Mouse (Mus musculus): ENCODE measurements around the gene Kifc5b. TPM values are rescaled to one million over a fixed set of nuclear protein-coding genes. Genes with fewer than 3 reads are reported as not detected.
A peak's percentile ranks its signal among the peaks of the same experiment; 100 is the strongest.

The Kifc5b gene
- polyA plus RNA-seq, 1 experiment from 2014 or later, result 3.0 TPM

GRCm38 (mm10) chr17:26947231-26948100, 30.6 kb downstream of the Kifc5b start:
- peaks cover 51% of the 10 kb centered on the region for H3K4me1 ChIP-seq (ENCODE audit: control insufficient read depth, insufficient read depth, low read length)
- H3K4me2 ChIP-seq (ENCODE audit: low read depth, low read length), result peak overlapping the region; percentile 87
- no peak overlapping the region for H3K9ac ChIP-seq (ENCODE audit: low read depth, low read length)
- peak overlapping the region; percentile 46; the same call in 1 of the 2 replicates for H3K4me3 ChIP-seq (ENCODE audit: low read depth, low read length)
- no peaks in the 10 kb centered on the region for H3K9me3 ChIP-seq (ENCODE audit: control insufficient read depth, low read length)
- no peaks in the 10 kb centered on the region for H3K36me3 ChIP-seq (ENCODE audit: control insufficient read depth, insufficient read depth, low read length)
- no peak for DNase-seq (ENCODE audit: low spot score)
- no peak for ATAC-seq (ENCODE audit: low read depth)
- no peaks in the 10 kb centered on the region for H3K27me3 ChIP-seq (replicated peaks; ENCODE audit: control insufficient read depth, insufficient read depth, low read length)
- 52% methylated on average over 12 of the region's 12 CpGs for WGBS
- no peak overlapping the region for H3K27ac ChIP-seq (replicated peaks; ENCODE audit: low read depth, low read length)

DNA sequence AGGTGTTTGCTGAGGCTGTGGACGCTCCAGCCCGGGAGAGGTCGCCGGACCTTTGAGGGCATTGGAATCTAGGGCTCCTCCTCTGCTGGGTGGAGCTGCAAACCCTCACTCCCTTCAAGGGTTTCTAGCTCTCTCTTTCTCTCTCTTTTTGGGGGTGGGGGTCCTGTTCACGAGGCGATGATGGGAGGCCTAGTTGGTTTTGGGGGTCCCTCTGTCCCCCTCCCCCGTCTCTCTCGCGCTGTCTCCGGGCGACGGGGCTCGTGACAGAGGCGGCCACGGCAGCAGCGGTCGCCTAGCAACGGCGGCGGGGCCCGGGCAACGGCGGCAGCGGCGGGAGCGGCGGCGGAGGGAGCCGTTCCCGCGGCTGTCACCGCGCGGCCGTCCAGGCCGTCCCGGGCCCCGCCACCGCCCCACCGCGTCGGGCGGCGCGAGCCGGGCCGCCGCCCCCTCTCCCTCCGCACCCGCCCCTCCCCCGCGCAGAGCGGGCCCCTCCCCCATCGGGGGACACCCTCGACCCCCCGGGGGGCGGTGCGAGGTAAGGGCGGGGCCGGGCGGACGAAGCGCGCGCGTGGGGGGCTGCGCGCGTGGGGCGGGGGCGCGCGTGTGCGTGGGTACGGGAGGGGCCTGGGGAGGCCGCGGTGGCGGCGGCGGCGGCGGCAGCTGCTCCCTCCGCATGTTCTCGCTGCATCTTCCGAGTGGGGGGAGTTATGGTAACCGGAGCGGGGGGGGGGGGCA, 31.6 kb downstream of the Kifc5b start:
- Histone ChIP-seq H3K27me3 (replicated peaks; ENCODE audit: control insufficient read depth, insufficient read depth, low read length) (no peaks in the 10 kb centered on the region), H3K27ac (replicated peaks; ENCODE audit: low read depth, low read length) (peak overlapping the region; percentile 77), H3K4me2 (ENCODE audit: low read depth, low read length) (peak overlapping the region; percentile 95), H3K4me1 (ENCODE audit: control insufficient read depth, insufficient read depth, low read length) (peaks cover 57% of the 10 kb centered on the region), H3K36me3 (ENCODE audit: control insufficient read depth, insufficient read depth, low read length) (no peaks in the 10 kb centered on the region), H3K9me3 (ENCODE audit: control insufficient read depth, low read length) (no peaks in the 10 kb centered on the region), H3K4me3 (ENCODE audit: low read depth, low read length) (peak overlapping the region; percentile 71), H3K9ac (ENCODE audit: low read depth, low read length) (peak overlapping the region; percentile 78)
- no peak for ATAC-seq (ENCODE audit: low read depth)
- WGBS, result 0% methylated on average over 9 of the region's 87 CpGs
- no peak for DNase-seq (ENCODE audit: low spot score)

DNA sequence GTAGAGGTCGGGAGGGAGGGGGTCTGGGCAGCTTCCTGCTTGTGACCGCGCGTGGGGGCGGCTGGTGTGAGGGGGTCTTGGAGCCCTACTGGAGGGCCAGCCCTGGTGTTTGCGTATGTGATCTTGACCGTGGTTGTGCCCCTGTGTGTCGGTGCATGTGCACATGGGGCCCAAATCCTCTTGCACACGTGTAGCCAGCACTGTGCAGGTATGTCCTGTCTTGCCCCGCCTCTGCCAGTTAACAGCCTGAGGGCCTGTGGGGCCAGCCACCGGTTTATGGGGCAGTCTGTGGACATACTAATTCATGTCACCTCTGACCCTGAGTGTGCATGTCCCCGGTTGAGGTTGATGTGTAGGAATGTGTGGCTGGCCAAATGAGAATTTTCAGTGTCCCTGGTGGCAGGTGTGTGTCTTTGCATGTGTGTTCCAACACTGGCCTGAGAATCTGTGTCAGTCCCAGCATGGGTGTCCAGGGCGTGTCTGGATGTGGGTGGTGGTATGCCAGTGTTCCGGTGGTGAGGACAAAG, 32.2 kb downstream of the Kifc5b start:
- H3K36me3 ChIP-seq (ENCODE audit: control insufficient read depth, insufficient read depth, low read length), result no peaks in the 10 kb centered on the region
- ATAC-seq (ENCODE audit: low read depth) (no peak), DNase-seq (ENCODE audit: low spot score) (no peak)
- H3K27ac ChIP-seq (replicated peaks; ENCODE audit: low read depth, low read length), result peak overlapping the region; percentile 77
- H3K4me2 ChIP-seq (ENCODE audit: low read depth, low read length), result peak overlapping the region; percentile 95
- 11% methylated on average over 8 of the region's 14 CpGs for WGBS
- H3K9ac ChIP-seq (ENCODE audit: low read depth, low read length), result peak overlapping the region; percentile 78
- H3K4me3 ChIP-seq (ENCODE audit: low read depth, low read length), result peak overlapping the region; percentile 71
- H3K4me1 ChIP-seq (ENCODE audit: control insufficient read depth, insufficient read depth, low read length), result peaks cover 63% of the 10 kb centered on the region
- H3K9me3 ChIP-seq (ENCODE audit: control insufficient read depth, low read length), result no peaks in the 10 kb centered on the region
- H3K27me3 ChIP-seq (replicated peaks; ENCODE audit: control insufficient read depth, insufficient read depth, low read length), result no peaks in the 10 kb centered on the region

DNA sequence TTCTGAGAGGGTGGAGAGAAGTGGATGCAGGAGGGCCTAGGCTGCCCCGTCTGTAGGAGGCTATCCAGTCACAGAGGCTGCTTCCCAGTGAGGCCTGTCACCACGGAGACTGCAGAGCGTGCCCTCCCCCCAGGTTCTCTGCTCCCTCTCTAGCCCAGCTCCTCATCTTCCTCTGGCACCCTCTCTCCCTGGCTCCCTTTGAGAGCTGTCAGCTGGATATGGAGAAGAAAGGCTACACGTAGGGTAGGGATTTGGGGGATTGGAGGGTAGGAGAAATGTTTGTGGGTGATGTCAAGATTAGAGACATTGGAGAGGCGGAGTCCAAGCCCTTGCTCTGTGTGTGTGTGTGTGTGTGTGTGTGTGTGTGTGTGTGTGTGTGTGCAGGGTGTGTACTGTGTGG, 33.0 kb downstream of the Kifc5b start:
- DNase-seq (ENCODE audit: low spot score) (no peak), ATAC-seq (ENCODE audit: low read depth) (no peak)
- Histone ChIP-seq H3K27me3 (replicated peaks; ENCODE audit: control insufficient read depth, insufficient read depth, low read length) (no peaks in the 10 kb centered on the region), H3K36me3 (ENCODE audit: control insufficient read depth, insufficient read depth, low read length) (peaks cover 3% of the 10 kb centered on the region; the same call in 1 of the 2 replicates), H3K27ac (replicated peaks; ENCODE audit: low read depth, low read length) (0 out of 2 replicates have a peak overlapping the region, but pooled peaks have one; percentile 40), H3K4me1 (ENCODE audit: control insufficient read depth, insufficient read depth, low read length) (peaks cover 63% of the 10 kb centered on the region), H3K9ac (ENCODE audit: low read depth, low read length) (peak overlapping the region; percentile 32; the same call in 1 of the 2 replicates), H3K4me2 (ENCODE audit: low read depth, low read length) (peak overlapping the region; percentile 95), H3K4me3 (ENCODE audit: low read depth, low read length) (no peak overlapping the region), H3K9me3 (ENCODE audit: control insufficient read depth, low read length) (no peaks in the 10 kb centered on the region)
- WGBS, result 36% methylated on average over 5 of the region's 5 CpGs

DNA sequence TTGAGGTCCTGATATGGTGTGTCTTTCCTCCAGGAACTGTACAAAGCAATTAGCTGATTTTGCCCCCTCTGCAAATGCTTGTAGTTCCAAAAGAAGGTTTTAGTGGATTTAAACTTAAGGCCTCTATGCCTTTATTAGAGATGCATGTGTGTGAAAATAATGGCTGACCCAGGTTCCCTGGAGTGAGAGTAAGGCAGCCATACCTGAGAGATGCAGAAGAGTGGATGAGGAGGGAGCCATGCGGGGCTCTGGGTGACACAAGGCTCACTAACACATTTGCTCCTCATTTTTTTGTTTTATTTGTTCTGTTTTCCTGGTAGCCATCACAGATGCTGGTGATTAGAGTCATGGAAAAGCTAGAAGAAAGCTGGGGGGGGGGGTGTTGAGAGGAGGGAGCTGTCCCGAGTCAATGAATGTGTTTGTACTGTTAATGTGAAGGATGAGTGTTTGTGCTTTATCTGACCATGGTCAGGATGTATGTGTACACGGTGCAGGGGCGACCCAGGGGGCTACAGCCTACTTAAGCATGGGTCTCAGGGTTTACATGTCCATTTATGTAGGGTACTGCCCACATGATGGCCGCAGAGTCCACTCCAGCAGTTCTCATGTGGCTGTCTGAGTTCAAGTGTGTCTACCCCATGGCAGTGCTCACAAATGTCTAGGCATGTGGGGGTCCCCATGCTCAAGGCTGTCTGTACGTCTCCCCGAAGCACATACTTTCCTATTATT, 33.8 kb downstream of the Kifc5b start:
- peak overlapping the region; percentile 54 for H3K9ac ChIP-seq (ENCODE audit: low read depth, low read length)
- H3K9me3 ChIP-seq (ENCODE audit: control insufficient read depth, low read length), result no peaks in the 10 kb centered on the region
- ATAC-seq (ENCODE audit: low read depth) (no peak), DNase-seq (ENCODE audit: low spot score) (no peak)
- peaks cover 55% of the 10 kb centered on the region for H3K4me1 ChIP-seq (ENCODE audit: control insufficient read depth, insufficient read depth, low read length)
- H3K27ac ChIP-seq (replicated peaks; ENCODE audit: low read depth, low read length), result peak overlapping the region; percentile 48
- H3K36me3 ChIP-seq (ENCODE audit: control insufficient read depth, insufficient read depth, low read length), result peaks cover 11% of the 10 kb centered on the region
- H3K27me3 ChIP-seq (replicated peaks; ENCODE audit: control insufficient read depth, insufficient read depth, low read length), result no peaks in the 10 kb centered on the region
- peak overlapping the region; percentile 38 for H3K4me3 ChIP-seq (ENCODE audit: low read depth, low read length)
- 31% methylated on average over 7 of the region's 7 CpGs for WGBS
- peak overlapping the region; percentile 69 for H3K4me2 ChIP-seq (ENCODE audit: low read depth, low read length)

DNA sequence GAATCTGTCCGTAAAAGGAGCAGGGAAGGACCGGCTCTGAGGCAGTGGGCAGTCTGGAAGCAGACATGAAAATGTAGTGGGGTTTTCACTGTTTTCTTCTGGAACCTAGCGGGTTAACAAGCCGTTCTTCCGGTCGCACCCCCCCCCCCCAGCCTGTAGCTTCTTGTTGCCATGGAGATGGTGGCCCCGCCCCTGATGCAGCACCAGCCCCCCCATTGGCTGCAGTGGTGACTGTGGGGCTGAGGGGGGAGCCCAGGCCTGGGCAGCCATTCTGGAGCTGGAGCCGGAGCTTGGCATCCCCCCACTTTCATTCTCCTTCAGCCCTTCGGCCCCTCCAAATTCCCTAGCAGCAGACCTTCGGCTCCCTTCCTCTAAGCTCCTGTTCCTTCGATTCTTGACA, 34.5 kb downstream of the Kifc5b start:
- no peaks in the 10 kb centered on the region for H3K9me3 ChIP-seq (ENCODE audit: control insufficient read depth, low read length)
- H3K4me2 ChIP-seq (ENCODE audit: low read depth, low read length), result peak overlapping the region; percentile 69
- H3K36me3 ChIP-seq (ENCODE audit: control insufficient read depth, insufficient read depth, low read length), result peaks cover 17% of the 10 kb centered on the region
- no peaks in the 10 kb centered on the region for H3K27me3 ChIP-seq (replicated peaks; ENCODE audit: control insufficient read depth, insufficient read depth, low read length)
- peak; percentile 92 for DNase-seq (ENCODE audit: low spot score)
- peak; percentile 64 for ATAC-seq (ENCODE audit: low read depth)
- peak overlapping the region; percentile 48 for H3K27ac ChIP-seq (replicated peaks; ENCODE audit: low read depth, low read length)
- H3K9ac ChIP-seq (ENCODE audit: low read depth, low read length), result peak overlapping the region; percentile 54
- 0% methylated on average over 10 of the region's 11 CpGs for WGBS
- H3K4me1 ChIP-seq (ENCODE audit: control insufficient read depth, insufficient read depth, low read length), result peaks cover 49% of the 10 kb centered on the region
- peak overlapping the region; percentile 38 for H3K4me3 ChIP-seq (ENCODE audit: low read depth, low read length)

DNA sequence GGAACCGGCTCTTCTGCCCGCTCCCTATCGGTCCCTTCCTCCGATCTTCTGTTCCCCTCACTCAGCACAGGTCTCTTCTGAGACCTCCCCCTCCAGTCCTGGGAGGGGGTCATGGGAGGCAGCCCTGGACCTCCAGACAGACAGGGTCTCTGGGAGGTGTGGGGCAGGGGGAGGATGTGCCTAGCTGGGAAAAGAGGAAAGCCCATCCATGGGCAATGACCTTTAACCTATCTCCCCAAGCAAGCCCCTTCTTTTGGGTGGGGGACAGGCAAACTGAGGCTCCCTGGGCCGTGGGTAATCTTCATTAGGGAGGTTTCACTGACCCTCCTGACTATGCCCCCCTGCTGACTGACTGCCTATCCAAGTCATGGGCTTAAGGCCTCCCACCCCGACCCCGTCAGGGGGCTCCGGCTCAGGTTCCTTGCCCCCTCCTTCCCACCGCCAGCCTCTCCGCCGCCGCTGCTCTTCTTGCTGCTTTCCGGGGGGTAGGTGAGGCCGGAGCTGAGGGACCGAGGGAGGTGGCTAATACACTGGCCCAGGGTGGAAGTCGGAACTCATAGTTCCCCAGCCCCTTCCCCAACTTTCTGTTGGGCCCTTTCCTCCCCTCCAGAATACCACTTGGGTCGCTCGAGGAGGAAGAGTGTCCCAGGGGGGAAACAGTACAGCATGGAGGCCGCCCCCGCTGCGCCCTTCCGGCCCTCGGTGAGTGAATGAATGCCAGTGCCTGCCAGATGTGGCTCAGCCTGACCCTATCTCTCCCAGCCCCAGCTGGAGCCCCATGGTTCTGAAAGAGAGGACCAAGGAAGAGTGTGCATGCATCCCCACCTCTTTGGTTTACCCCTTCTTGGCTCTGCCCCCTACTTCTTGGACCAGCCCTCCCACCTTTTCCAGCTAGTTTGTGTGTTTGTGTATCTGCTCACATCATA, 35.3 kb downstream of the Kifc5b start:
- Histone ChIP-seq H3K9ac (ENCODE audit: low read depth, low read length) (peak overlapping the region; percentile 54), H3K27me3 (replicated peaks; ENCODE audit: control insufficient read depth, insufficient read depth, low read length) (no peaks in the 10 kb centered on the region), H3K4me2 (ENCODE audit: low read depth, low read length) (peak overlapping the region; percentile 69), H3K36me3 (ENCODE audit: control insufficient read depth, insufficient read depth, low read length) (peaks cover 25% of the 10 kb centered on the region), H3K4me1 (ENCODE audit: control insufficient read depth, insufficient read depth, low read length) (peaks cover 48% of the 10 kb centered on the region), H3K4me3 (ENCODE audit: low read depth, low read length) (peak overlapping the region; percentile 38), H3K9me3 (ENCODE audit: control insufficient read depth, low read length) (no peaks in the 10 kb centered on the region), H3K27ac (replicated peaks; ENCODE audit: low read depth, low read length) (peak overlapping the region; percentile 44; the same call in 1 of the 2 replicates)
- ATAC-seq (ENCODE audit: low read depth) (0 out of 2 replicates have a peak, but pooled peaks have one; percentile 19), DNase-seq (ENCODE audit: low spot score) (no peak)
- WGBS, result 6% methylated on average over 20 of the region's 23 CpGs
